Mouse (Mus musculus): ENCODE data around the gene Akap7.

- TF ChIP-seq GATA1 (IDR thresholded peaks at IDR 0.05; ENCODE audit: borderline replicate concordance, low read length) (no peak), FLI1 (IDR thresholded peaks at IDR 0.05; ENCODE audit: low read length) (no peak)
Measured at GRCm38 (mm10) chr10:25325690-25326089, 18.0 kb upstream of the Akap7 start.
